Mouse (Mus musculus): ENCODE data around the gene Pthlh.

DNA sequence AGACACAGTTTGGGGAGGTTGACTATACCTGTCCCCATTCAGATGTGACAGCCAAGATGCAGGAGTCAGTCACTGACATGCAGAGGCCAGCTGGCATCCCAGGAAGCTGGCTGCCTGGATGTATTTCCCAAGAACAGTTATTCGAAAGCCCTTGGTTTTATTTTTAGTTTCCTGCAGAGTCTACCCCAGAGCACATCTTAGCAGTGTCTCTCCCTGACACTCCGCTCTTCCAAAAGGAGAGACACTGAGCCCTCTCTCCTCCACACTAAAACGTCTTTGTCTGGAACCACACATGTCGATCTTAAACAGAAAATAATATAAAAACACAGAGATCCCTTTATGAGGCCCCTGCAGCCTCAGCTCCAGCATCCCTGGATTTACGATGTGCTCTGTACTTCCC lies 44.9 kb downstream of the Pthlh start:
- TF ChIP-seq POLR2A (IDR thresholded peaks at IDR 0.05; ENCODE audit: low read depth, low read length) (no peak), CTCF (conservative IDR thresholded peaks at IDR 0.05; ENCODE audit: insufficient read depth, insufficient read length, low read depth, low read length) (no peak)
